Mouse (Mus musculus) urinary bladder, adult 18-20 months (tissue): ENCODE measurements around the gene Fhod1.

ENCODE experiments used
- DNase-seq, 2 experiments: peaks; one replicate each; pipeline ENCODE4 v3.0.0; 2022; ENCODE audit warnings: low spot score in 2 of 2, mixed read lengths in 2 of 2

Fhod1 gene

DNA sequence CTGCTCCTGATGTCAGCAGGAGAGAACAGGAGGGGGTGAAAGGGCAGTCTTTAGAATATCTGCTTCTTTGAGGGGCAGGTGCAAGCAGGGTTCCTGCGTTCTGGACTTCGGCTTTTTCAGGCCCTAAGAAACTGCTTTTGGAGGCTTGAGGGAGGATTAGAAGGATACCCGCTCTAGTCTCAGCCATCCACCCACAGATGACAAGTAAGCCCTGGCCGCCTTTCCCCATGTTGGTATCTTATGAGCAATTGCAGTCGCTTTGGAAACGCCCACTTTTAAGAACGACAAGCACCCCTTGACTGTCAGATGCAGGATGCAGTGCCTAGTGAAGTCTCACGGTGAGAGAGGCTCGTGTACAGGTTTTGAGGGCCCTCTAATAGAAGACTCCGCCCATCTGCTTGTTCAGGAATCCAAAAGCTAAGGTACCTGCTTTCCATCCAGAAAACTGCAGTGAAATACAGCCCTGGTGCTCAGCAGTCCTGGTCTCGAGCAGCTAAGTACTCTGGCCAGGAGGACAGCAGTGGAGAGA, 29.0 kb downstream of the Fhod1 start:
- no peak for DNase-seq

DNA sequence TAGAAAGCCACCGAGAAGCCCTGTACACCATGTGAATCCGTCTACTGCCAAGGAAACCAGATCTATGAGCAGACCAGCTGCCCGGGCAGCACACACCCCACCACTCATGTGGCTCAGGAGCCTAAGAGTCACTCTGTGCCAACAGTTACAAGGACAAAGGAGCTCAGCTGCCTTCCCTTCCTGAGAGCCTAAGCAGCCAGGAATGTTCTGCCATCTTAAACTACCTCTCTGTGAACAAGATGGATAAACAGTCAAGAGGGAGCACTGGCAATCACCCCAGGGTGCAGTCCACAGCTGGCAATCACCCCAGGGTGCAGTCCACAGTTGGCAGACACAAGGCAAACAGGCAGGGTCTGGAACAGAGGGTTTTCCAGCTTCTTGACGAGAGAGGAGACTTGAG, 29.8 kb downstream of the Fhod1 start:
- no peak for DNase-seq

DNA sequence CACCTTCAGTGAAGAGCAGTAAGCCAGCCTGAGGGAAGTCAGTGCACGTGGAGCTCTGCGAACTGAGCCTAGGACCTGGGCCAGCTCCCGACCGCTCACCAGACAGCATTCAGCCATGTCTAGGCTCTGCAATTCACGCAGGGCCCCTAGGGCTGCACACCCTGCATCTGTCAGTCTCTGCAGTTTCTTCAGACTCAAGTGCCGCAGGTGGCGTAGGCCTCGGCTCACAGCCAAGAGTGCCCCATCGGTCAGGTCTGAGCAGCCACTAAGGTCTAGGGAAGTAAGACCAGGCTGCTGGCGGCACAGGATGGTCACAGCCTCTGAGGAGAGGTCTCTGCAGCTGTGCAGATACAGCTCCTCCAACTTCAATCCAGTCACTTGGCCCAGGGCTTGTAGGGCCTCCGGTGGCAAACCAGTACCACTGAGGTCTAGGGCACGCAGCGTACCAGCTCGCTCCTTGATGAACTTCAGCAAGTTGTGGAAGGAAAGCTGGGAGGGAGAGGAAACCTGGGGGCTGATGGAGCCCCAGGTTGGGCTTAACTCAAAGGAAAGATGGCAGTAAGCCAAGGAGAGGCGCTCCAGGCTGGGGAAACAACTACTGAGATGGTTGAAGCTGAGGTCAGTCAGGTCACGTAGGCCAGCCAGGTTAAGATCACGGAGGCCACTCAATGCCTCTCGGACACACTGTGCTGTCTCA, 32.5 kb downstream of the Fhod1 start:
- no peak for DNase-seq

DNA sequence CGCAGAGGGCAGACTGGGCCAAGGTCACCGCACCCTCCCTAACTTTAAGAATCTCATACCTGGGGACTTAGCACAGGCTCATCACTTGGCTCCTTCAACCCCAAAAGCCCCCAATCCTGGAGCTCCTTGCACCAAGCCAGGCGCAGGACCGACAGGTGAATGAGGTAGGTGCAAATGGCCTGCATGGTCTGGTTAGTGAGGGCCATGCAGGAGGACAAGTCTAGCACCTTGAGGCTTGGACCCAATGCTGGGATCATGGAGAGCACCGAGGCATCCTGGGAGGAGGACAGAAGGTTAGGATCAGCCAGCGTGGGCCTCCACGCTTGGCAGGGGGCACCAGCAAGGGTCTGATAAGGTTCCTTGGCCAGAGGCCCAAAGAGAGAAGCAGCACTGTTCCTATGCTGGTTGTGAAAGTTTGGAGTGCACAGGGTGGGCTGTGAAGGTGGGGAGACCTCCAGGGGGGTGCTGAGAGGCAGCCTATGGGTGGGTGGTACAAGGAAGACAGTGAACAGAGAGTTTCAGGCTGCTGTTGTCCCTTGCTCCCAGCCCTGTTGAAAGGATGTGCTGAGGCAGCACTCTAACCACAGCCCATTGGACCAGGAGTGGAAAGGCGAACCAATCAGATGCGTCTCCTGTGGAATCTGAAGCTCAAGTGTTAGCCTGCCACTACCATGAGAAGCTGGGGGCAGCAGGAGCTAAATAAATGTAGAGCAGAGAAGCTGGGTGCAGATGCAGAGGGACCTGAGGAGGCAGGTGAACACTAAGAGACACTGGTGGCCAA, 33.9 kb downstream of the Fhod1 start:
- DNase-seq, result no peak

DNA sequence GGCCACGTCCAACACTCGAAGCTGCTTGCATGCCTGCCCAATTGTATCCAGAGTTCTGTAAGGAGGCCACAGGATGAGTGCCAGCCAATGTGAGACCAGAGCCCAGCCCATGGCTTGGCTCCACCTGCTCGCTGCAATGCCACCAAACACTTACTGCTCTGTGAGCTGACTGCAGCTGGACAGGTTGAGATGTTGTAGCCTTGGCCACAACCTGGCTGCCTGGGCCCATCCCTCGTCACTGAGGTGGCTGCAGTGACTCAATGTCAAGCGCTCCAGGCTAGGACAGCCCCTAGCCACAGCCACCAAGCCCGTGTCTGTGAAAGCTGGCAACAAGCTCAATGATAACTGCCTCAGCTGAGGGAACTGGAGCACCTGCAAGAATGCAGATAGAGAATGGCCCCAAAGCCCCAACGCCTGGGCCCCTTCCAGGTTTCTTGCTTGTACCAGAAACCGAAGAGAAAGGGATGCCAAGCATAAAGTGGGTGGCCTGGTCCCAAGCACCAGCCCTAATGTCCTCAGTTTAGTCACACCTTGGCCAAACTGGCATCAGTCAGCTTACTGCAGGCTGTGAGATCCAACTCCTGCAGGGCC, 34.8 kb downstream of the Fhod1 start:
- DNase-seq, result no peak

DNA sequence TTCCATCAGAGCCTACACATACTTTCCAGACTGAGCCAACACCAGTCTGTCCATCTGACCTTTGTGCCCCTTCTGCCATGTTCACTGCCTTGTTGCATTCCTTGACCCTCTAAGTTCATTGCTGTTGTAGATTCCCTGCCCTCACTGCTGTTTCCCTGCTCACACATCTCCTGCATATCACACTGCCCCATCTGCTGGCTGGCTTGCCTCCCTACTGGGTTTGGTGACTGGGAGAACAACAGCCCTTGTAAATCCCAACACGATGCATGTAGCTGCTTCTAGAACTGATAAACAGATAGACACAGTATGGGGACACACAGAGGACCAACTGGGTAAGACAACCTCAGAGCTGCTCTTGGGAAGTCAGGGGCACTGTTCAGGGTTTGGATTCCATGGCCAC, 36.0 kb downstream of the Fhod1 start:
- no peak for DNase-seq

DNA sequence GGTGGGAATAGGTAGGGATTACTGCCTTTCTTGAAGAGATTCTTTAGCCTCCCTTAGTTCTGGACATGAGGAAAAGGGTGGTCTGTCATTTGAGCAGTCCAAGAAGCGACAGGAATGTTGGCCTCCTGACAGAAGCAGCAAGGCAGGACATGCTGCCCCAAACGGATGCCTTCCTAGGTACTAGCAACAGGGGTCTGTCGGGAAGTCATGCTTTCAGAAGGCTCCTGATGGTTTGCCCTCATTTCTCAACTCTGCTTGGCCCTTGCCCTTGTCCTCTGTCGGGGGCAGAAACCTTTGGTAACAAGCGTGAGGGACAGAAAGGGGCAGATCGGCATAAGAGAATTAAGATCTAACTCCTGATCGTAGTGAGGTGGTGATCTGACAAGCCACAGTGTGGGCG, 37.6 kb downstream of the Fhod1 start:
- no peak for DNase-seq

DNA sequence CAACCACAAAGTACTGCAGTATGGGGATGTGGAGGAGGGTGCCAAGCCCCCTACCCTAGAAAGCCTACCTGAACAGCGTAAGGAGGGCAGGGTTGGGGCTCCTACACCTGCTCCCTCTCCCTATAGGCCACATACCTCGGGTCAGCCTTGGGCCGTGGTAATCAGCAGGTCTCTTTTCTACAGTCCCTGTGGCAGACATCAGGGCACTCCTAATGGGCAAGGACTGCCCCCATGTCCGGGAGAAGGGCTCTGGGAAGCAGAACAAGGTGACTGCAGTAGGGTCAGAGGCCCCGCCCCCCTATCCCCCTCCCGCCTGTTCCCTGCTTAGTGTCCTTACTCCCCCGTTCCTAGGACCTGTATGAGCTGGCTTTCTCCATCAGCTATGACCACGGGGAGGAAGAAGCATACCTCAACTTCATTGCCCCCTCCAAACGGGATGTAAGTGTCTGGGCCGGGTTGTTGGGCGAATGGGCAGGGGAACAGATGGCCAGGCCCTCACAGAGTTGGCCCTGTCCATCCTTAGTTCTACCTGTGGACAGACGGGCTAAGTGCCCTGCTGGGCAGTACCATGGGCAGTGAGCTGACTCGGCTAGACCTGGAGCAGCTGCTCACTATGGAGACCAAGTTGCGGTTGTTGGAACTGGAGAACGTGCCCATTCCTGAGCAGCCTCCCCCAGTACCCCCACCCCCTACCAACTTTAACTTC, 38.5 kb downstream of the Fhod1 start:
- no peak for DNase-seq

DNA sequence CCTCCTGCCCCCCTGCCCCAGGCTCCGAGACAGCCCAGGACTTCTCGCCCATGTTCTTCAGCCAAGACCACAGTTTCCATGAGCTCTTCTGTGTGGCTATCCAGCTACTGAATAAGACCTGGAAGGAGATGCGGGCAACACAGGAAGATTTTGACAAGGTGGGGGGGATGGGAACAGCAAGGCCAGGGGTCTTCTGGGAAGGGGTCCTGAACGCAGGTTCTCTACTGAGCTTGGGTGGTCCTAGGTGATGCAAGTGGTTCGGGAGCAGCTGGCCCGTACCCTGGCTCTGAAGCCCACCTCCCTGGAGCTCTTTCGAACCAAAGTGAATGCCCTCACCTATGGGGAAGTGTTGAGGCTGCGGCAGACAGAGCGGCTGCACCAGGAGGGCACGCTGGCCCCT, 39.3 kb downstream of the Fhod1 start:
- no peak for DNase-seq

DNA sequence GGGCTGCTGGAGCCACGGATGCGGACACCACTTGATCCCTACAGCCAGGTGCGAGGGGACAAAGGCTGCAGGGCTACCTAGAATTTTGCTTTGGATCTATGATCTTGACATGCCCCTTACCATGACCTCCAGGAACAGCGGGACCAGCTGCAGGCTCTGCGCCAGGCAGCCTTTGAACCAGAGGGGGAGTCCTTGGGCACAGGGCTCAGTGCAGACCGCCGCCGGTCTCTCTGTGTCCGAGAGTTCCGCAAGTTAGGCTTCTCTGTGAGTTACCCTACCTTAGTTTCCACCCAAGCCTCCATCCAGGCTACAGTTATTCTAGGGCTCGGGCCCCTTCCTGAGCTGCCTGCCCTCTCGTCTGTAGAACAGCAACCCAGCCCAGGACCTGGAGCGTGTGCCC, 40.1 kb downstream of the Fhod1 start:
- DNase-seq, result no peak

DNA sequence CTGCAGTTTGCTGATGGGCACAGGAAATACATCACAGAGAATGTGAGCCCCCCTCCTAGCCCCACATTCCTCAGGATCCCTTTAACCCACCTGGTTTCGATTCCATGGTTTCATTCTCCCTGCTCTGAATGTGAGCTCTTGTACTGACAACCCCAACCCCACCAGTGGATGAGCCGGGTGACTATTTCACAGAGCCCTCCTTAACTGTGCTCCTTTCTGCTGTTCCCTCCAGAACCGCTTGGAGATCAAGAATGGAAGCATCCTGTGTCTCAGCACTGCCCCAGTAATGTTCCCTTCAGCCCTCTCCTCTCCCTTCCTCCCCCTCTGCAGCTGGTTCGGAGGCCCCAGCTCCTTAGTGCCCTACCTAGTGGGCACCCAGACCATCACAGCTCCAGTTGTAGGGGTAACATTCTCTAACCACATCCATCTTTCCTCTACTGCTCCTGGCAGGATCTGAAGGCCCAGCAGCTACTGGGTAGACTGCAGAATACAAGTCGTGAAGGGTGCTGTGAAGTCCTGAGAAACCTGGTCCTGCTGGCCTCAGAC, 41.5 kb downstream of the Fhod1 start:
- DNase-seq, result no peak

DNA sequence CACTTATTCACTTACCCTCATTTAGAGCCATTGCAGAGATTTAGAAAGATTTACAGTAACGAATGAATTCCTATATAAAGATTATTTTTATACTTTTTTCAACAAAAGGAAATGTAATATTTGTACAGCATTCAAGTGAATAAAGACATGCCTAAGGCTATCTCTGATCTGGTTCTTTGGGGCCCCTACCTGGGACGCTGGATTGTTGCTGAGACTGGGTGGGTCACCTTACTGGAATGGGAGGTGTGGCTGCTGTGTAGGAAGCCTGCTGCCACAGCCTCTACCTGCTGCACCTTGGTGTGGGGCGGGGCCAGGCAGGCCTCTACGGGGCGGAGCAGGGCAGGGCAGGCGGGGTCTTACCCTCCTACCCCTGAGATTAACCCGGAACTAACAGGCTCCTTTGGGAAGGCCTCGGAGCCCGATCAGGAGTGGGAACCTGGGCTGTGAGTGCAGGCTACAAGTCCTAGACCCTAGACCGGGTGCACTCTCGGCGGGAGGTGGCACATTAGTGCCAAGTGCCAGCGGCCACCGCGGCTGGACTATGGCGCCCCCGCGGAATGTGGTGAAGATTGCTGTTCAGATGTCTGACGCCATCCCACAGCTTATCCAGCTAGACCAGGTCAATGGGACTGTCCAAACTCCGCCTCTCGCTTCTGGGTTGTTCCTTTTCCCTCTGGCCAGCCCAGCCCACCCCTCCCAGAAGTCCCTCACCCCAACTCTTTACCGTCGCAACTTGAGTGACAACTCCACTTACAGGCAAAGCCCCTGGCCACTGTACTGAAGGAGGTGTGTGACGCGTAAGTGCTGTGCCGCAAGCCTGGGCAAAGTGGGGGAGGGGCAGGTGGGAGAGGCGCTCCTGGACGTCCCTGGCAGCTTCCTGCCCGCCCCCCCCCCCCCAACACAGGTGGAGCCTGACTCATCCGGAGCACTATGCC, 42.3 kb downstream of the Fhod1 start, which contains the start of gene Elmo3:
TSS of gene Elmo3 (plus strand) at position 391 of the 935 bp plus-strand sequence.
- DNase-seq, result peak; percentile 83 to 89

DNA sequence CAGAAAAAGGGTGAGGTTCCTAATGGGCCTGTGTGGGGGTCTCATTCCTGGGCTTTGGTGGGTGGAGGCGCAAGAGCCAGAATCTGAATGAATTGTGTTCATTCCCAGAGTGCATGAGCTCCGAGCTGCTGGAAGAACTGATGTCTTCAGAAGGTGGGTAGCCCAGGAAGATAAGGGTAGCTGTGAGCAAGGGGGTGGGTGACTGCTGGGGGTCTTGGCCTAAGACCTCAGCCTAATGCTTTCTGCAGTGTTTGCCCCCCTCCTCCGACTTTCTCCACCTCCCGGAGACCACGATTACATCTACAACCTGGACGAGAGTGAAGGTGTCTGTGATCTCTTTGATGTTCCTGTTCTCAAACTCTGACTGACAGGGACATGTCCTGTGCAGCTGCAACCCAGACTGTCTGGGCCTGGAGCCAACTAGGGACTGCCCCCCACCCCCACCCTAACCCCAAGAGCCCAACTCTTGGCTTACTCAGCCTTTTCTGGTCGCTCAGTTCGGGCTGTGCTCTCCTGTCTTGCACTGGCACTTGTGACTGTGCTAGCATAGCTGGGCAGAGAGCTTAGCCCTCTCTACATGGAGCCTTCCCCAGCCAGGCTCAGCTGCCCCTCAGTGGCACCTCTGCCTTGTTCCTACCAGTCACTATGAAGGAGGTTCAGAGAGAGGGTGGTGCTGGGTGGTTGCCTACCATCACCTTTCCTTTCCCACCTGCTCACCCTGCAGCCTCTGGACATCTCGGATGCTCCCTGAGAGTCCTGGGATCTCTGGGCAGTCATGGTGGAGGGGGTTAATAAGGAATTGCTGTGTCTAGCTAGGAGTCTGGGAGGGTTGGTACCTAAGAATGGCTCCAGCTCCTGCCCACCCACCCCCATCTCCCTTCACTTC, 43.2 kb downstream of the Fhod1 start:
- DNase-seq, result no peak

DNA sequence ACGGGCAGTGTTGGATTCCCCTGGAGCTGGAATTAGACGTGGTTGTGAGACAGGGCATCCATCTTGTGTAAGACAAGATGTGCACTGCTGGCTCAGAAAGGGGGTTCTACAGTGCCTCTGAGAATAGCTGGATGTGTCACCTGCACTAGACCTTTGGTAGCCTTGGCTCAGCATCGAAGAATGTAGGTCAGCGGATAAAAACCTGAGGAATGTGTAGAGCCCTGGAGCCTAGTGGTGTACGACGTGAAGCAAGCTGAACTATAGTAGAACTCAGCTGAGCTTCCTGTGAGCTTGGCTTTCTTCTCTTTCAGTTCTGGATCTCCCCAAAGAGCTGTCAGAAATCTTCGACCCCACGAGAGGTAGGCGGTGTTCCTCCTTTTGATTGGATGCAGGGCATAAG, 43.9 kb downstream of the Fhod1 start:
- no peak for DNase-seq

DNA sequence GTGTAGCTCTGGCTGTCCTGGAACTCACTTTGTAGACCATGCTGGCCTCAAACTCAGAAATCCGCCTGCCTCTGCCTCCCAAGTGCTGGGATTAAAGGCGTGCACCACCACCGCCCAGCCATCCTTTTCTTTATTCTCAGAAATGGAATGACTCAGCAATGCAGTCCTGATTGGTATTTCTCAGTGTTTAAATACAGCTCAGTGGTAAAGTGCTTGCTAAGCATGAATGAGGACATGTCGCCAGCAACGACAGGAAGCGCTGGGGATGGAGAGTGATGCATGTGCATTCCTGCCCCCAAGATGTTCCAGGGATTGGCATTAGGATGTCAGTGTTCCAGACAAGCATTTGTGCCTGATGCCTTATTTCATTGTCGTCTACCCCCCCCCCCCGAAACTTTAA, 44.4 kb downstream of the Fhod1 start:
- no peak for DNase-seq

DNA sequence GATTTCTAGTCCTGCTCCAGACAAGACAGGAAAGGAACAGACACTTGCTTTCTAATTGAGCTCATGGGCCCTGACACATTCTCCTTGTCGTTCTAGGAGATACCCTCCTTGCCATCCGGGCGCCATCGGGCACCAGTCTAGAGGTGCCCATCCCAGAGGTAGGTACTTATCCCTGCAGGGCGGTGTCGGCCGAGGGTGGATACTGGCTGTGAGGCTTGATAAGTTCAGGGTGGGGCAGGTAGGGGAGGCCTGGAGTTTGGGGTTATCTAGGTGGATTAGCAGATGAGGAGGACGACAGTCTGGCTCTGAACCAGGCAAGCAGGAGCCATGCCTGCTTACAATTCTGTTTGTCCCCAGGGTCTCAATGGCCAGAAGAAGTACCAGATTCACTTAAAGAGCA, 47.8 kb downstream of the Fhod1 start:
- DNase-seq, result no peak

DNA sequence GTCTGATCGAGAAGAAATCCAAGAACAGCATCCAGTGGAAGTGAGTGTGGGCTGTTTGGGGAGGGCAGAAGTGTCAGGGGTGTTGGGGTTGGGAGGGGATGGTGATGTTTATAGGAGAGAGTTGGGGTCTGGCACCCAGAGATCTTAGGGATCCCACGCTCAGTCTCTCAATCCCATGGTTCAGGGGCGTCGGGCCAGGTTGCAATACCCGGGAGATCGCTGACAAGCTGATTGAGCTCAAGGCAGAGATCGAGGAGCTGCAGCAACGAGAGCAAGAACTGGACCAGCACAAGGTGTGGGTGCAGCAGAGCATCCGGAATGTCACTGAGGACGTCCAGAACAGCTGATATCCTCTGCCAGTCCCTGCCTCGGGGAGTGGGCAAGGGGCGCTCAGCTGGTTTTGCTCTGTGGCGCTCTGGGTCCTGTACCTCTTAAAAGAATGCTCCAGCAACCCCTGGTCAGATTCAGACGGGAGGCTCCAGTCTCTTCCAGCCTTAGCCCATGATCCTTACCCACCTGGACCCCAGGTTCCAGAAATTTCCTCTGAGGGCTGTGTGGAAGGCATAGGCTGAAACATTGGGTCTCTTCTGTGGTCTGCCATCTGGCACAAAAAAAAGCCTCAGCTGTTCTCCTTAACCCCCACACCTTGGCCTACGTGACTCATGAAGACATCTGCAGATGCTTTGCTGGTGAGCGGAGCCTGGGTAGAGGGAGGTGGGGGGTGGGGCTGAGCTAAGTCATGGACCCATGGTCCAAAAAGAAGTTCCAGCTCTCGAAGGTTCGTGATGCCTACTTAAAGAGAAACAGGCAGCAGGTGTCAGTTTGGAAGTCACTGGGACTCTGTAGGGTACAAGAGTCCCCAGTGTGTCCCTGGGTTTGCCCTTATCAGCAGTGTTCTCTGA, 49.2 kb downstream of the Fhod1 start:
- no peak for DNase-seq

DNA sequence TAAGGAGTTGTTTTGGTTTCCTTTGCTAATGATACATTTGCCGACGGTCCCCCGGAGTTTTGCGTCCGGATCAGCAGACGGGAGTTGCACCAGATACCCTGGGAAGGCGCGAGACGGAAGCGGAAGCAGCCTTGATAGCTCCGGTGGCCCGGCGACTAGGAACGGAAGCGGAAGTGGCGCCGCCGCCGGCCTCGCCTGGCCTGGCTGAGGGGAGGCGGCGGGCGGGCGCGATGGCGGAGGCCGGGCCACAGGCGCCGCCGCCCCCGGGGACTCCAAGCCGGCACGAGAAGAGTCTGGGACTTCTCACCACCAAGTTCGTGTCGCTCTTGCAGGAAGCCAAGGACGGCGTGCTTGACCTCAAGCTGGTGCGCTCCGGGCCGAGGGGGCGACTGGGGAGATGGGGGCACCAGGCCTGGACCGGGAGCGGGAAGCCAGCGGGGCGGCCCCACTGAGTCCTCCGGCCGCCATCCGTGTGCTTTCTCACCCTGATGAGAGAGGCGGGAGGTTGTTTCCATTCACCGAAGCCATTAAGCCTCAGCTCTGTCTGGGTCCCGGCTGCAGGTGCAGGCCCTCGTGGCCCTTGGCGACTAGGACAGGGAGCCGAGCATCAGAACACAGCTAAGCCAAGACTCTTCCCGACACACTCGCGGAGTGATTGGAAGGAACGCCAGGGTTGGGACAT, 50.1 kb downstream of the Fhod1 start, which contains the start of gene E2f4:
TSS of gene E2f4 (plus strand) at position 153 of the 682 bp plus-strand sequence.
- DNase-seq, result peak; percentile 78 to 89
